Mouse (Mus musculus) lung, embryonic 16.5 days (tissue): ENCODE results near the gene Slc10a3. TPM values are rescaled to one million over a fixed set of nuclear protein-coding genes. Genes with fewer than 3 reads are reported as not detected.

ENCODE experiments used
- ATAC-seq: fragments of 200-750 bp; cut with Nextera tagmentation; 2 replicates; pipeline ENCODE4 v1.8.0; 2017; ENCODE audit warnings: low read depth, mild to moderate bottlenecking, moderate library complexity
- H3K27ac ChIP-seq: fragments of 300-500 bp; sonication (generic); 2 replicates; pipeline ENCODE4 v1.5.1; 2014; ENCODE audit warnings: mild to moderate bottlenecking, control low read depth, low read length
- H3K27me3 ChIP-seq: fragments of 300-500 bp; sonication (generic); 2 replicates; pipeline ENCODE4 v1.6.1; 2014; ENCODE audit warnings: low read depth, low read length, mixed read lengths; ENCODE audit not compliant: control insufficient read depth, insufficient read depth
- H3K36me3 ChIP-seq: fragments of 300-500 bp; sonication (generic); 2 replicates; pipeline ENCODE4 v1.6.1; 2014; ENCODE audit warnings: low read length; ENCODE audit not compliant: control insufficient read depth, insufficient read depth
- H3K4me1 ChIP-seq: fragments of 300-500 bp; sonication (generic); replicated peaks from 2 replicates; pipeline ENCODE4 v1.6.1; 2014; ENCODE audit warnings: low read length, mixed read lengths; ENCODE audit not compliant: control insufficient read depth, insufficient read depth
- H3K4me2 ChIP-seq: fragments of 300-500 bp; sonication (generic); 2 replicates; pipeline ENCODE4 v1.6.1; 2014; ENCODE audit warnings: low read depth, low read length, control low read depth
- H3K4me3 ChIP-seq: fragments of 300-500 bp; sonication (generic); 2 replicates; pipeline ENCODE4 v1.5.1; 2014; ENCODE audit warnings: mild to moderate bottlenecking, low read length, control low read depth
- H3K9ac ChIP-seq: fragments of 300-500 bp; sonication (generic); 2 replicates; pipeline ENCODE4 v1.6.1; 2014; ENCODE audit warnings: low read length, control low read depth
- H3K9me3 ChIP-seq: fragments of 300-500 bp; sonication (generic); 2 replicates; pipeline ENCODE4 v1.6.1; 2016; ENCODE audit warnings: low read length; ENCODE audit not compliant: control insufficient read depth
- WGBS: fragments of 180-500 bp; shearing (Covaris S2); extraction: QIAGEN DNeasy Blood & Tissue Kit; methylation state at CpG from one replicate; pipeline ENCODE4 v1.1.7; 2014; 5-methylcytosine and 5-hydroxymethylcytosine counted together
- polyA plus RNA-seq: library from polyadenylated mRNA; unstranded; fragments of >200 nt; fragmentation: Nextera tagmentation; extraction: Ambion mirVana; gene quantifications from 2 replicates; pipeline ENCODE4 v1.2.1, GENCODE M21; 2015

Gene Slc10a3
- 19.1 and 21.8 TPM in 2 replicates for polyA plus RNA-seq

- H3K9me3 ChIP-seq: no peaks in the 10 kb centered on the region
- H3K9ac ChIP-seq: peak within 1 kb of the TSS; percentile 68
- H3K27me3 ChIP-seq: no peaks in the 10 kb centered on the region
- ATAC-seq: peak; percentile 92
- H3K36me3 ChIP-seq: no peaks in the 10 kb centered on the region
- peaks cover 4% of the 10 kb centered on the region; the same call in 1 of the 2 replicates for H3K4me1 ChIP-seq
- 19% methylated on average over 32 of the region's 32 CpGs for WGBS
- peak within 1 kb of the TSS; percentile 58 for H3K4me3 ChIP-seq
- H3K27ac ChIP-seq: no peak within 1 kb of the TSS
- peak within 1 kb of the TSS; percentile 68 for H3K4me2 ChIP-seq
Measured at GRCm38 (mm10) chrX:74372888-74373549, at the start of gene Slc10a3, which contains the start of gene Ubl4a. Slc10a3 (minus strand) TSS chrX:74373349. Ubl4a (minus strand) TSS chrX:74373218.

- Histone ChIP-seq H3K4me3 (no peak overlapping the region), H3K27ac (no peak overlapping the region), H3K9me3 (no peaks in the 10 kb centered on the region), H3K4me1 (no peaks in the 10 kb centered on the region), H3K27me3 (no peaks in the 10 kb centered on the region), H3K4me2 (no peak overlapping the region), H3K36me3 (no peaks in the 10 kb centered on the region), H3K9ac (no peak overlapping the region)
- ATAC-seq: peak; percentile 70; the same call in 1 of the 2 replicates
Measured at GRCm38 (mm10) chrX:74413377-74413776, 40.2 kb upstream of the Slc10a3 start.

DNA sequence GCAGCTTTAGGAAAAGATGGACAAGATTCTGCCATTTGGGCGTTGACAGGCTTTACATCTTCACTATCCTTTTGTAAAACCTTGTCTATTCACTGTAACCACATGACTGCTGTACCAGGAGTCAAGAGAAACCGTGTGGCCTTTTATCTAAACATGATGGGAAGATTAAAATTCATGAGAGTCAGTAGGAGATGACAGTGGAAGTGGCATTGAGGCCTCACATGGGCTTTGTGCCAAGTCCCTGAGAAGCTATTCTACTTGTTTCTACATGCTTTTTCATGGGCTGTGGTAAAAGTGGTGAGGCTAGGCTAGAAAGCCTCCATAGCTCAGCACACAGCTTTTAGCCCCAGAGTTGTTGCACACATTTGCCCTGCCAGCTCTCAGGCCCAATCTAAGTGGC is 35.2 kb upstream of the Slc10a3 start:
- no peak overlapping the region for H3K4me3 ChIP-seq
- no peak for ATAC-seq
- 42% methylated on average over 2 of the region's 2 CpGs for WGBS
- H3K4me1 ChIP-seq: no peaks in the 10 kb centered on the region
- H3K27ac ChIP-seq: no peak overlapping the region
- H3K9me3 ChIP-seq: no peaks in the 10 kb centered on the region
- no peak overlapping the region for H3K9ac ChIP-seq
- H3K36me3 ChIP-seq: no peaks in the 10 kb centered on the region
- H3K27me3 ChIP-seq: no peaks in the 10 kb centered on the region
- no peak overlapping the region for H3K4me2 ChIP-seq

GRCm38 (mm10) chrX:74400136-74400535 is 27.0 kb upstream of the Slc10a3 start:
- Histone ChIP-seq H3K4me1 (no peaks in the 10 kb centered on the region), H3K4me3 (no peak overlapping the region), H3K9me3 (no peaks in the 10 kb centered on the region), H3K9ac (no peak overlapping the region), H3K27ac (no peak overlapping the region), H3K27me3 (no peaks in the 10 kb centered on the region), H3K4me2 (no peak overlapping the region), H3K36me3 (no peaks in the 10 kb centered on the region)
- no peak for ATAC-seq
- 78% methylated on average over 3 of the region's 3 CpGs for WGBS

DNA sequence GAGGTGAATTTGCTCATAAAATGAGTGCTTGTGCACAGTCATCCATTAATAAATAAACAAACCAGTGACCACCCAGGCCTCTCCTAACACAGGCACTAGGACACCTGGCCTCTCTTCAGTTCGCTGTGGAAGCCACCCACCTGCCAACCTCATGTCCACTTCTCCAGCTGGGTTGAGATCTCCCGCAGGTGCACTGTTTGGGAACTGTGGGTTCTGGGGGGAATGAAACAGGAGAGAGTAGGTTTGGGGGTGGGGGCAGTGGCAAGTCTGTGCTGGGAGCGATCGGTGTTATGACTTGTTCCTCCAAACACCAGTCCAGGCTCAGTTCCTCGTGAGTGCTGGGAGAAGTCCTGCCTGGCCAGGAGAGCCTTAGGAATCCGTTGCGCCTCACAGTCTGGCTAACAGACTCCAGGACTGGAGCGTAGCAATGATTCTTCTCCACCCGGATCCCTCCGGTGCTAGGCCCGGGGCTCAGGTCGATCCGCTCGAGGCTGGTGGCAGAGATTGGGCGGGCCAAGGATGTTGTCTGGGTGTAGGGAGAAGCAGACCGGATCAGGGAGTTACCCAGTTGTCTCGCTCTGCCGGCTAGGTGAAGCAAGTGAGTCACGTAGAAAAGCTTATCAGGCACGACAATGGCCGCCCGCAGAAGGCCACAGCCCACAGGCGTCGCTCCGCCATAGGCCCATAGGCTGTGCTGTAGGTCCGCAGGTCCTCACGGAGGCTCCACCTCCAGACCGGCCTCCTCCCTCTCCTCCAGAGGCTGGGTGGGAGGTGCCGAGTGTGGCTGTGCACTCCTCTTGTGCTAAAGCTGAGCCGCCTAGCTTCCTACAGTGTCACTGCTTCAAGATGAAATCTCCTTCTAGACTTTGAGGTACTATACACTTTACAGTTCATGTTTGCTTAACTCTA is 19.6 kb upstream of the Slc10a3 start, which contains the start of the genes Fam3a and Ikbkg:
Gene Fam3a (minus strand): TSS at position 738 of the 909 bp plus-strand sequence.
Gene Ikbkg (plus strand): TSS at position 756 of the 909 bp plus-strand sequence.
- peak; percentile 100 for ATAC-seq
- H3K9me3 ChIP-seq: no peaks in the 10 kb centered on the region
- peak within 1 kb of the TSS; percentile 67 for H3K4me2 ChIP-seq
- H3K4me3 ChIP-seq: peak within 1 kb of the TSS; percentile 61
- no peaks in the 10 kb centered on the region; the same call in 1 of the 2 replicates for H3K4me1 ChIP-seq
- no peaks in the 10 kb centered on the region for H3K27me3 ChIP-seq
- no peaks in the 10 kb centered on the region for H3K36me3 ChIP-seq
- H3K9ac ChIP-seq: peak within 1 kb of the TSS; percentile 83
- 19% methylated on average over 30 of the region's 30 CpGs for WGBS
- H3K27ac ChIP-seq: peak within 1 kb of the TSS; percentile 86

DNA sequence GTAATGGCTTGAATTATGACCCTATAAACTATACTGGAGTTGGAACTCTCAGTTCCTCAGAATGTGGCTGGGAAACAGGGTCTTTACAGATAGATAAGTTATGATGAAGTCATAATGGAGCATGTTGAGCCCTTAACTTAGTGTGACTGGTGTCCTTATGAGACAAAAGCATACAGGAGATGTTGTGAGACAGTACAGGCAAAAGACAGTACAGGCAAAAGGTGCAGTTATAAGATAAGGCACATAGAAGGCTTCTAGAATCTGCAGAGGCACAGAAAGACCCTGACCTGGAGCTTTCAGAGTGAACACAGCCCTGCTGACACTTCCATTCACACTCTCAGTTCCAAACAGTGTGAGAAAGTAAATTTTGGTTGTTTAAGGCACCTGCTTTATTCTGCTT is 15.0 kb upstream of the Slc10a3 start:
- Histone ChIP-seq H3K27ac (no peak overlapping the region), H3K36me3 (no peaks in the 10 kb centered on the region; the same call in 1 of the 2 replicates), H3K9me3 (no peaks in the 10 kb centered on the region), H3K4me3 (no peak overlapping the region), H3K4me1 (no peaks in the 10 kb centered on the region; the same call in 1 of the 2 replicates), H3K27me3 (no peaks in the 10 kb centered on the region), H3K4me2 (no peak overlapping the region), H3K9ac (no peak overlapping the region)
- ATAC-seq: no peak

GRCm38 (mm10) chrX:74384451-74384850 is 11.3 kb upstream of the Slc10a3 start:
- Histone ChIP-seq H3K4me1 (no peaks in the 10 kb centered on the region), H3K27me3 (no peaks in the 10 kb centered on the region), H3K36me3 (no peaks in the 10 kb centered on the region; the same call in 1 of the 2 replicates), H3K9me3 (no peaks in the 10 kb centered on the region), H3K27ac (no peak overlapping the region), H3K4me3 (no peak overlapping the region), H3K4me2 (no peak overlapping the region), H3K9ac (no peak overlapping the region)
- no peak for ATAC-seq
- WGBS: 78% methylated on average over 2 of the region's 2 CpGs

GRCm38 (mm10) chrX:74368209-74368909 is 4.8 kb downstream of the Slc10a3 start:
- Histone ChIP-seq H3K27me3 (no peaks in the 10 kb centered on the region), H3K9ac (peak overlapping the region; percentile 84), H3K9me3 (no peaks in the 10 kb centered on the region), H3K4me3 (peak overlapping the region; percentile 65), H3K4me2 (peak overlapping the region; percentile 63), H3K4me1 (peaks cover 11% of the 10 kb centered on the region), H3K27ac (peak overlapping the region; percentile 73), H3K36me3 (peaks cover 3% of the 10 kb centered on the region; the same call in 1 of the 2 replicates)
- peak; percentile 90 for ATAC-seq
- 17% methylated on average over 33 of the region's 49 CpGs for WGBS
